Mouse (Mus musculus): ENCODE data around the gene Yju2.
A peak's percentile ranks its signal among the peaks of the same experiment; 100 is the strongest.

Yju2 gene

DNA sequence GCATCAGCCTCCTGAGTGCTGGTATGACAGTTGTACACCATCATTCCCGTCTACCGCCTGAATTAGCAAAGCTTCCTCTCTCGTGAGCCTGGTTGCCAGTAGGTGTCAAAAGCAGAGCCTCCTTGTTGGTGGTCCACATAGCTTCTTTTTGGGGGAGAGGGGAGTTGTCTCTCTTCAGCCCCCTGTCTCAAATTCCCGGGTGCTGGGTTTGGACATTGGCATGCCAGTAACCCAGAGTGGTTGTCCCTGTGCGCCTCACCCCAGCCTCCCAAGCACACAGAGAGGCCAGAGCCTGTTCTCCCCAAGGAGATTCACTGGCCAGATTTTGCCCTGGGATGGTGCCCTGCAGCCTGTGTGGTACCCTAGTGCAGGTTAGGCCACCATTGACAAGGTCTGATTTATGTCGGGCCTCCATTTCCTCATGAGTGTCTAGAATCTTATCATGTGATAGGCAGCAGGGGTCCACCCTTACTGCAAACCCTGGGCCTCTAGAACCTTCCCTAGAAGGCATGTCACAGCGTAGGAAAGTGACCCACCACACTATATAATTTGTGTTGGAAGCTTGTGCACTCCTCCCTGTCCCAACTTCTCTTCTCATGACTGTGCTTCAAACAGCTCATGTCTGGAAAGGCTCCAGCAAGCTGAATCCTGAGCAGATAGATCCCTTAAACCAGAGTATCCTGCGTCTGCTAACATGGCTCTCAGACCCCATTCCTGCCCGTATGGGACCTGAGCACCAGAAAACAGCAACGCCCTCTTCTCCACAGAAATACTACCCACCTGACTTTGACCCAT lies 1.2 kb downstream of the Yju2 start:
- peak in 1 of 2 experiments; percentile 47 for DNase-seq (ENCODE audit: low spot score in 2 of 2)

DNA sequence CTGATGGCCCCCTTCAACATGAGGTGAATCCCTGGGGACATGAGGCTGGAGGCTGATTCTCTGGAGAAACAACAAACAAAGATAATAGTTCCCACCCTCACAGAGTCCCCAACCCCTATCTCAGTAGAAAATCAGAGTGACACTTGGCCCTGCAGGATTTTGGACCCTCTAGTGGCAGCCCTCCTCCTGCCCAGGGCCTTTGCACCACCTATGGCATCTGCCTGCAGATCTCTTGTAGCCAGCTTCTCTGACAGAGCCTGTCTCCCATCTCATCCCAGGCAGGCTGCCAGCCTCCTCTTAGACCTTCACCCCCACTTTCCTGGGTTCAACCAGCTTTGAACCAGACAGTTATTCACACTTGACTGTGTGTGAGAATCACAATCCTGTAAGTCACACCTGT lies 1.9 kb downstream of the Yju2 start:
- peak in 1 of 2 experiments; percentile 39 for DNase-seq (ENCODE audit: low spot score in 2 of 2)

DNA sequence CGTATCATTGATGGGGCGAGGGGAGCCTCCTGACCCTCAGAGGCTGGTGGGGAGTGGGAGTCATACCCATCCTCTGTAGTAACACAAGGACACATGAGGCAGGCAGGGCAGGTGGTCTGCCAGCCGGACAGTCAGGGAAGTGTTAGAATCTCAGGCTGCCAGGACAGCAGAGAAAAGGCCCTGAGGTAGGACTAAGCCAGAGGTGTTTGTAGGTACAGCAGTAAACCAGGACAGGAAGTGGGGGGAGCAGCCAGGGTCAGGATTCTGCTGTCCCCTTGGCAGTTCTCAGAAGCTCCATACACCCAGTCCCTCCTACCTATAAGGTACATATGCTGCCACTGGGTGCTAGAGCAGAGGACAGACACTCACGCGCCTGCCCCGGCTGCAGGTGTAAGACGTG lies 2.7 kb downstream of the Yju2 start:
- DNase-seq (ENCODE audit: low spot score in 2 of 2), result peak in 1 of 2 experiments; percentile 35

DNA sequence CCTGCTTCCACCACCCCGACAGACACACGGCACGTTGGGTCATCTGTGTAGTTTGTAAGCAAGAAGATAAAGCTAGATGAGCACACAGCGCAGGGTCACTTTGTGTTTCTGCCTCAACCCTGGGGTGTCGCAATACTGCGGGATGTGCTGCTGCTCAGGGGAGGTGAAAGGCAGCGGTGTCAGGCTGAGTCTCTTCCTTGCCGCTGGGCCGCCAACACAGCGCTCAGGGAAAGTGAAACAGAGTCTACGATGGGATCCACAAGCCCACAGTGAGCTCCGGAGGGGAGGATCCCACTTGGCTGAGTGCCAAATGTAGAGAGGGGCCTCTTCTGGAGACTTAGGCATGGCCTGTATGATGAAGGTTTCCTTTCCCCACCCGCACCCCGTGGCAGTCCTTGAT lies 4.3 kb downstream of the Yju2 start:
- peak in 1 of 2 experiments; percentile 26 for DNase-seq (ENCODE audit: low spot score in 2 of 2)

DNA sequence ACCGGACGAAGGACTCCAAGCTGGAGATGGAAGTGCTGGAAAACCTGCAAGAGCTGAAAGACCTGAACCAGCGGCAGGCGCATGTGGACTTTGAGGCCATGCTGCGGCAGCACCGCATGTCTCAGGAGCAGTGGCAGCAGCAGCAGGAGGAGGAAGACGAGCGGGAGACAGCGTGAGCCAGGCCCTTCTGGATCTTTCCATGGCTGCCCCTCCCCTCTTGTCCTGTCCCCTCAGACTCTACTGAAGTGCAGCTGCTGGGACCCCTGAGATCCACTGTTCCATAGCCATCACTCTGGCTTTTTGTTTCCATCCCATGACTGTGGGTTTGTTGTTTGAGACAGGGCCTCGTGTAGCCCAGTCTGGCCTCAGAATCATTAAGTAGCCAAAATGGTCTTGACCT lies 5.6 kb downstream of the Yju2 start:
- peak in 1 of 2 experiments; percentile 22 for DNase-seq (ENCODE audit: low spot score in 2 of 2)

DNA sequence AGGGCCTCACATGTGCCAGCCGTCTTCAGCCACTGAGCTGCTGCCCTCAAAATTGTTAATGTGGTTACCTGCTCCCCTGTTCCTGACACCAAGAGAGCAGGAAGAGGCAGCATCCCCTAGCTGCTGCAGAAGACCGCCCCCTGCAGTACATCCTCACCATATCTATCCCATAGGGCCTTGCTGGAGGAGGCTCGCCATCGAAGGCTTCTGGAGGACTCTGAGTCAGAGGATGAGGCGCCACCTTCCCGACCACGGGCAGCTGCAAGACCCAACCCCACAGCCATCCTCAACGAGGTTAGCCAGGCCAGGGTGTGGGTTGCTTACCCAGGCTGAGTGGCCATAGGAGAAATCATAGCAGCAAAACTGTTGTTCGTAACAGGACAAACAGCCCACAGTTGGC lies 6.1 kb downstream of the Yju2 start:
- DNase-seq (ENCODE audit: low spot score in 2 of 2), result peak in 1 of 2 experiments; percentile 31

DNA sequence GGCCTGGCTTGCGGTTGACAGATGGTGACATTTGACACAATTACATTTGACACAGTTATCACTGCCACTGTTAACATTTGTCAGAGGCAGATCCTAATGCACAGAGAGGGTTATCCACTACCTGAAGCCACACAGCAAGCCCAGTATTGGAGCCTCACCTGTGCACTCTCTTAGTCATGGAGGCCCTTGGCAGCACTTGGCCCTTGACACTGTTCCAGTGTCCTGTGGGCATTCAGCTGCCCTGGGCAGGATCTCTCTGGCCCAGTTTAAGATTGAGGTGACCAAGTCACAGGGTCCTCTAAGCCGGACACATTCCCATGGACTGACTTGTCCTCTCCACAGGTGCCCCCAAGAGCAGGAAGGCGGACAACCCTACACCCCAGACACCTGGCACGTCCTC lies 8.3 kb downstream of the Yju2 start:
- DNase-seq (ENCODE audit: low spot score in 2 of 2), result peak in 1 of 2 experiments; percentile 33

DNA sequence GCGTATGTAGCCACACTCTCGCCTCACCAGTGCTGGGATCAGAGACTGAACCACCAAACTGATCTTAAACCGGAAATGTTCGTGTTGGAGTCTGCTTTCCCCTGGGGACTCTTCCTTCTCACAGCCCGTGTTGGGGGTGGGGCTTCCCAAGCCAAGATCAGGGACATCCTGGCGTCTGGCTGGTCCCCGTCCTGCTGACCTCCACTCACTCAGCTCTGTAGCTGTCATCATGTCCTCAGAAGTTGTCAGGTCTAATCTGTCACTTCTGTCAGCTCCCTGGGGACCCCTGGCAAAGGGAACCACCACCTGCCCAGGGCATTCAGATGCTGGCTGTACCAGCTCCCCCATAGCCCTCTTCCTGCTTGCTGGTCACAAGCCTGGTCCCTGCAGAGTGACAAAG lies 9.3 kb downstream of the Yju2 start:
- no peak for DNase-seq (ENCODE audit: low spot score in 2 of 2)

DNA sequence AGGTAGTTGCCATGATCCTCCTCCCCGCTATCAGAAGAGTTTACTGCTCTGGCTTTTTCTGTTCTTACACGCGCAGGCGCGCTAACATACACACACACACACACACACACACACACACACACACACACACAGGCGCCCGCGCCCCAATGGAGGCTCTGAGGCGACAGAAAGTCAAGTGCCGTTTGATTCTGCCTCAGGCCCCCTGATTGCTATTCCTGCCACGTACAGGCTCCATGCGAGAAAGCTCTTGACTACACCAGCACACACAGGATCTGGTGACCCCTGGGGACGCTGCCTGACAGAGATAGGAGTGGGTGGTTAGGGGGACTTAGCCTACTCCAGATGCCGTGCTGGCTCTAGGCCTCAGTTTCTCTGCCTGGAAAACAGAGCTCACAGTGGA lies 10.7 kb downstream of the Yju2 start:
- peak; percentile 75 to 80 for DNase-seq (ENCODE audit: low spot score in 2 of 2)

DNA sequence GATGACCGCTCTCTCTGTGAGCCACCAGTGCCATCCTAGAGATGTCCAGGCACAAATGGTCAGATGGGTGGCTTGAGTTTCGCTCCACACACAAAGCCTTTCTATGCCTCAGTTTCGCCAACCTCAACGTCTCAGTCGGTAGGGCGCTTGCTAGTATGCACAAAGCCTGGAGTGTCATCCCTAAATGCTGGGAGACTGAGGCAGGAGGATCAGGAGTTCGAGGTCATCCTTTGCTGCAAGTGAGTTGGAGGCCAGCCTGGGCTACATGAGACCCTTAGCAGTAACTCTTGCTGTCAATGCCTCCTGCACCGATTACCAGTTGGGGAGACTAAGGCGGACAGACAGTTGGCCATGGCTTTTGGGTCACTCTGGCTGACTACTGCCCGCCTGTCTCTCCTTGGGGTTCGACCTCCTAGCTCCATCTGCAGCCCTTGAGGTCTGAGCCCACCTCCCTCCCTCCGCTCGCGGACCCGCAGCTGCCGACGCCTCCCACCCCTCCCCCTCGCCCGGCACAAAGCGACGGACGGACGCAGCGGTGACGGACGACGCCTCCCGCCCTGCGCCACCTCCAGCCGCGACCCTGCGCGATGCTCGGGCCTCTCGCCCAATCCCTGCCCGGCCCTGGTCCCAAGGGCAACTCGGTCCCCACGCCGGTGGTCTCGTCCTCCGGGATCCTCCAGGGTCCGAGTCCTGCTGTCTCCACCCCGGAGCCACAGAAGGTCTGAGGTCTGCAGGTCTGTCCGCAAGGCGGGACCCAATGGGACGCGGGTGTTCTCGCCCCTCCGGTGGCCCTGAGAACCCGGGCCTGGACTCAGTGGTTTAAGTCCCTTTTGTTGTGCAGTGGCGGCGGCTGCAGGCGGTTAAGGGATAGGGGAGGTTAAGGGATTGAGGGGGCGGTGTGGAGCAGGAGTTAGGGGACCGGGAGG lies 11.3 kb downstream of the Yju2 start, which contains the start of gene Shd:
TSS of gene Shd (plus strand) at position 502 of the 926 bp plus-strand sequence.
- peak; percentile 62 to 68 for DNase-seq (ENCODE audit: low spot score in 2 of 2)

DNA sequence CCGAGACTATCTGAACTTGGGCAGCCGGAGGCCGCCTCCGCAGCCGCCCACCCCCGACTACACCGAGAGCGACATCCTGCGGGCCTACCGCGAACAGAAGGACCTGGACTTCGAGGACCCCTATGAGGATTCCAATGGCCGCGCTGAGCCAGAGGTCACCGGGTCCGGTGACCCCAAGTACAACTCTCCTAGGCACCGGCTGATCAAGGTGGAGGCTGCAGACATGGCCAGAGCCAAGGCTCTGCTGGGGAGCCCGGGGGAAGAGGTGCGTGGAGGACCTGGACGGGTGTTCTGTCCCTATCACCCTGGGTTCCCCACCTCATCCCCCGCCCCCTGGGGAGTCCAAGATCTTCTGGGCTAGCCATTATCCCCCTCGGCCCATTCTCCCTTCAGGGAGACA lies 12.6 kb downstream of the Yju2 start:
- no peak for DNase-seq (ENCODE audit: low spot score in 2 of 2)

DNA sequence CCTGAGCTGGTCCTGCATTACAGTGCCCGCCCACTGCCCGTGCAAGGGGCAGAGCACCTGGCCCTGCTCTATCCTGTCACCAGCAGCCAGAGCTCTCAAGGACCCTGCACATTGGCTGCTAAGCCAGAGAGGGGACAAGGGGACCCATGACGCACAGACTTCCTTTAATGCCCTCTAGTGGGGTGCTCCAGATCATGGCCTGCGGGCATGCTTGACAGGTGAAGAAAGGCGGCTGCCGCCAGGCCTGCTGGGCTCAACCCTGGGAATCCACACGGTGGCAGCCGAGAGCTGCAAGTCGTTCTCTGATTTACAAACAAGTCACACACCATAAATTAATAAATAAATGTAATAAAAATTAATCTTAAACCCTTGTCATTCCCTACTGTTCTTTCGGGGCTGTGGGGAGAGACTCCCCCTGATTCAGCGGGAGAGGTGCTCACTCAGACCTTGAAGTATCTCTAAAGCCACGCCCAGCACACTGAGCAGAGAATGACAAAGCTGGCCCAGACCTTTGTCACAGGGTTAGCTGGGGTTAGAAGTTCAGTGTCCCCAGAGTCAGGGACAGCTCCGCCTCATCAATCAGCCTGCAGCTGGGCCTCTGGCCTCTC lies 17.5 kb downstream of the Yju2 start:
- peak; percentile 77 to 86 for DNase-seq (ENCODE audit: low spot score in 2 of 2)

DNA sequence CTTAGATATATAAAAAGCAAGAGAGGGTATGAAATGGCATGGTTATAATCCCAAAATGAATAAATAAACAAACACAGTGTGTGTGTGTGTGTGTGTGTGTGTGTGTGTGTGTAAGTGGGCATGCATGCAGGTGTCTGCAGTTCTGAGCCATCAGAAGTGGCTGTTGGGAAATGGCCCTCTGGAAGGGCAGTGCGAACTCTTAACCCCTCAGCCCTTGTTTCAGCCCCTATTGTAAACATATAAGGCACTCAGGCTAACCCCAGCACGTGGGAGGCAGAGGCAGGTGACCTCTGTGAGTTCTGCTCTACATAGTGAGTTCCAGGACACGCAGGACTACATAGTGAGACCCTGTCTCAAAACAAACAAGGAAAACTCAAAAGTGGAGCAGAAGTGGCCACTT lies 18.4 kb downstream of the Yju2 start:
- DNase-seq (ENCODE audit: low spot score in 2 of 2), result no peak

DNA sequence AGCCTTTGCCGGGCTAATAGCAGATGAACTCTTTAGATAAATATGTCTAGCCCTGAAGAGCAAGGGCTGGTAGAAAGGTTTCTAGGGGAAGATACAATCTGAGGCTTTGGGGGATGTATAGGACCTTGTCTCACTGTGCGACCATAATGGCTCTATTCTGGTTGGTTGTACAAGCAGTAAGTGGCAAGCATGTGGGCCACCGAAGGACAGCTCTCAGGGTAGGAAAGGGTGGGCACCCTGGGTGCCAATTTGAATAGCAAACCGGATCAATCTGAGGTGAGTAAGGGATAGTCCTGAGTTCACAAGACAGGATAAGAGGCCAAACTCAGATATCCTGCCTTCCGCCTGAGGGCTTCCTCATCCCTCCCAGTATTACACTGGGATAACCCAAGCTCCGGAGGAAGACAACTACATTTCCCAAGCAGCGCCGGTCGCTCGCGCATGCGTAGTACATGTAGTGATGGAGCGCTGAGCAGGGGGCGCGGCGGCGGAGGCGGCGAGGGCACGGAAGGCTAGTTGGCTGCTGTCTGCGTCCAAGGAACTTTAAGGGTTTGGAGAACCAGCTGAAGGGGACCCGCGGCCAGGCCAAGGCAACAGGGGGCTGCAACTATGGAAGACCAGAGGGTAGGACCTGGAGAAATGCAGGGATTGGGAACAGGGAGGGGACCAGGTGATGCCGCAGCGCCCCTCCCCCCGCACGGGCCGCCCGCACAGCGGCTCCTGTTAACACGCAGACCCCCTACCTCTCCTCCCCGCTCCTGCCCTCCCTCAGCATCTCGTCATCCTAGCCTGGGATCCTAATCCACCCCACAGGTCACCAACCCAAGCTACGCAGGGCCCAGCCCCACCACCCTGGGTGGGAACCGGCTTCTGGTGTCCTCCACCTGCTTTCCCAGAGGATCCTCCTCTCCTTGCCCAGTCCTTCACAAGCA lies 27.4 kb downstream of the Yju2 start, which contains the start of gene Fsd1:
TSS of gene Fsd1 (plus strand) at position 480 of the 932 bp plus-strand sequence.
- DNase-seq (ENCODE audit: low spot score in 2 of 2), result peak; percentile 92 to 93

DNA sequence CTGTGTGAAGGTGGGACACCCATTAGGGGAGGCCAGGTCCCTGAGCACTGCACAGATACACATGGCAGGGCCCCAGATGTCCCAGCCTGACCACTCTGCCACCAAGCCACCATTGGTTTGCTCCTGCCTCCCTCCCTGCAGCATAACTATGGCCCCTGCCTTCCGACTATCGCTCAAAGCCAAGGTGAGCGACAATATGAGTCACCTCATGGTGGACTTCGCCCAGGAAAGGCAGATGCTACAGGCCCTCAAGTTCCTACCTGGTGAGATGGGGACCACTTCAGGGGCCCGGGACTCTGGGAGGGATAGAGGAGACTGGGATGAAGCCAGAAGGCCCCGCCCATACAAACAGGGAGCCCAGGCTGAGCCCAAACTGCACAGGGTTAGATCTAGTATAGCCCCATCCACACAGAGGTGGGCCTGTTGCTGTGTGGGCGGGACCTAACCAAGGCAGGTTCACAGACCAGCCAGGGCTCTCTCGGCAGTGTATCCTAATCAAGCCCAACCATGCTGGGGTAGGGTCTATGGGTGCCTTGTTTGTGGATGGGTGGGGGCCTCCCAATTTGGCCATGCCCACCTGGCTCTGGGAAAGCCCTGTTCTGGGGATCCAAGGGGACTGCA lies 31.5 kb downstream of the Yju2 start:
- no peak for DNase-seq (ENCODE audit: low spot score in 2 of 2)

DNA sequence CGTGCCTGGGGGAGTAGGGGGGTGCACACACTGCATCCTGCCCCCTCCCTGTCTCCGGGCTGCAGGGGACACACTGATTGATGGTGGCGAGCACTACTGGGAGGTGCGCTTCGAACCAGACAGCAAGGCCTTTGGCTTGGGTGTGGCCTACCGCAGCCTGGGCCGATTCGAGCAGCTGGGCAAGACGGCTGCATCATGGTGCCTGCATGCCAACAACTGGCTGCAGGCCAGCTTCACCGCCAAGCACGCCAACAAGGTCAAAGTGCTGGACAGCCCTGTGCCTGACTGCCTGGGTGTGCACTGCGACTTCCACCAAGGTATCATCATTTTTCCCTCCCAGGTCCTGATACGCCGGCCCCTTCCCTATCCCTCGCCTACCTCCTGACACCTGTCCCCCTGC lies 37.1 kb downstream of the Yju2 start:
- no peak for DNase-seq (ENCODE audit: low spot score in 2 of 2)

DNA sequence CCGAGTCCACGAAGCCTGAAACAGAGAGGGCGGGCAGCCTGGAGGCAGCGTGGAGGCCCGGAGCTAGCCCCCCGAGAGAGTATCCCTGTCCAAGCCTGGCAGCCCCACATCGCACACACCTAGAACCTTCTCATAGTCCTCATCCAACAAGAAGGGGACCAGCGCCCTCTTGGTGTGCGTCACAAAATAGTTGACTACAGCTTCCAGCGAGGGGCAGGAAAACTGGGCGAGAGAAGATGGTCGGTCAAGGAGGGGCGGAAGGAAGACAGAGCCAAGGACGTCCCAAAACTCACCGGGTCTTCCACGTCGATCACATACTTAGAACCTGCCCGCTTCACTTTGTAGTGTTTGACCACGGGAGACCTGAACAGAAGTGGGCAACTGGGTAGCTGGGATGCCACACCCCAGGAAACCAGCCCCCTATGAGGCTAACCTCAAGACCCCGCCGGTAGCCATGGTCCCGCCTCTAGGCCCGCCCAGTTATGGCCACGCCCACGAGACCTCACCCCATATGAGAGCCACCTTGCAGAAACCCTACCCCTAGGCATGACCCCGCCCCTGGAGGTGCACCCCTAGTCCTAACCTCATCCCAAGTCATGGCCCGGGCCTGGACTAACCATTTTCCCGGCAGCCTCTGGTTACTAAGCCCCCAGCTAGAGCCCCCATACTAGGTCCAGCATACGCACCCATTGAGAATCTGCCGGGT lies 41.0 kb downstream of the Yju2 start:
- no peak for DNase-seq (ENCODE audit: low spot score in 2 of 2)

DNA sequence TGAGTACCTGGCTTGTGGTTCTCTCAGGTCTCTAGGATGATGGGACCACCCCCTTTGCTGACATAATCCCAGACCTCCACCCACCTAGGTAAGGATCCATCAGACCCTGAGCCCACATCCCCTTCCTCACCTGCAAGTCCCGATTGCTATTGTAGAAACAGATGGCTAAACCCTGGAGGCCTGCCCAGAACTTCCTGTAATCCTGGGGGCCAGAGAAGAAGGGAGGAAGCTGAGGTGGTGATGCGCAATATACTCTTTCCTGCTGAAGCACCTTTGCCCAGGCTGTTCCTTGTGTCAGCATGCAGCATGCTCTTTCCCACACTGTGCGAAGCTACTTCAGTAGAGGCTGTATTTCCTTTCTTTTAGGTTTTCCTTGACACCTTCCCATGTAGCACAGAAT lies 44.1 kb downstream of the Yju2 start:
- no peak for DNase-seq (ENCODE audit: low spot score in 2 of 2)

DNA sequence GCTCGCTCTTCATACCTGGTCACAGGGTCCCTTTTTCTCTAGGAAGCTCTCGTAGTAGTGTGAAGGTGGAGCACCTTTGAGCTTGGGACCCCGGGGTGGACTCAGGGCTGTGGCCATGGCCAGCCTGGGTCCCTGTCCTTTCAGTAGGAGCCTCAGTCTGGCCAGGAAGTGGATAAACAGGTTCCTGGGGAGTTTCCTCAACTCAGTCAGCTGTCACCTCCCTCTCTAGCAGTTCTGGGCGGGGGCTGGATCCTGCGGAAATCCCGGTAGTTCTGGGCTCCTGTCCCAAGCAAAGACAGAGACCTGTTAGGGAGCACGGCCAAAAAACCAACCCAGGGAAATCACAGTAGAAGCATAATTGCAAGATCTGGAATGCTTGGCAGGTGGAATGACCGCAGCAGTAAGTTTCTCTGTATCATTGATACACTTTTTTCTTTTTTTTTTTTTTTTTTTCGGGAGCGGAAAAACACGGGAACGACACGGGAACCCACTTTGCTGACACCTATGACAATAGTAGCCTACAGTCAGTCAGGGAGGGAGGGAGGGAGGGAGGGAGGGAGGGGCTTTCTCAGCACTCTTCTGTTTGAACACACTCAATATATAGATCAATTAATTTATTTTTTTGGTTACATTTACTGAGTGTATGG lies 46.6 kb downstream of the Yju2 start, which contains the start of the genes Stap2 and Mpnd:
TSS of gene Stap2 (minus strand) at position 170 of the 647 bp plus-strand sequence.
TSS of gene Mpnd (plus strand) at position 297 of the 647 bp plus-strand sequence.
- no peak for DNase-seq (ENCODE audit: low spot score in 2 of 2)
